Mouse (Mus musculus): ENCODE measurements at regions not wholly inside any gene's neighbourhood (a gene's known extent, or its start where the extent isn't known, plus 50 kb on each side); places are given as distances from the start of the nearest gene placed in this dataset.

DNA sequence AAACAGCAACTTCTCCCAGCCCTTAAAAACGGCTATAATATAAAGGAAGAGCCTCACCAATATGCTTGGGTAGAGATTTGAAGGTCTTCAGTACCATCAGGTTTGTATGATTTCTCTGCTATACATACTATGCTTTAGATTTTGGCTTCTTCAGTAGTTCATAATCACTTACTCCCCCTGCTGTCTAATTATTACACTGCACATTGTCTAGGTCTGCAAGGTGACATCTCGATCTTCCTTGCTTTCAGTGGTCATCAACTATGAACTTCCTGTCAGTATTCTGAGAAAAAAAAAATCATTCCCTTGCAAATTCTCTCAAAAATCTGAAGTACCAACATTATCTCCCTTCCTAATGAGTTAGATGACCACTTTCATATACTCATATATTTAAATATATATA is 225.4 kb upstream of the Galnt5 start:
- DNase-seq (ENCODE audit: low read depth, low spot score), result no peak

DNA sequence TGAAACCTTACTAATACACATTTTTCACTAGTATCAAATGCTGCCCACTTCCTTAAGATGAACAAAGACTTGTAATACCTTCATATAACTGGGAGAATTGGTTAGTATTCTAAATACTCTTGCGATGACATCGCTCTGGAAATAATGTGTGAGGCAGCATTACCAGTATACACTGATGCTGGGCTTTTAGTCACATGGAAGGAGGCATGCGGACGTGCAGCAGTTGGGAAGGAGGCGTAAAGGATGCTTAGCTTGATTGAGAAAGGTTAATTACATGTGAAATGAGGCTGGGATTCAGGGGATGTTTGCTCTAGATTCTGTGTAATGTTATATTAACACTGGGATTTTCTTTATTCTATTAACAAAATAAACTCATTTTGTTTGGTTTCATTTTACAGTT is 221.5 kb upstream of the Galnt5 start:
- DNase-seq (ENCODE audit: low read depth, low spot score), result no peak

DNA sequence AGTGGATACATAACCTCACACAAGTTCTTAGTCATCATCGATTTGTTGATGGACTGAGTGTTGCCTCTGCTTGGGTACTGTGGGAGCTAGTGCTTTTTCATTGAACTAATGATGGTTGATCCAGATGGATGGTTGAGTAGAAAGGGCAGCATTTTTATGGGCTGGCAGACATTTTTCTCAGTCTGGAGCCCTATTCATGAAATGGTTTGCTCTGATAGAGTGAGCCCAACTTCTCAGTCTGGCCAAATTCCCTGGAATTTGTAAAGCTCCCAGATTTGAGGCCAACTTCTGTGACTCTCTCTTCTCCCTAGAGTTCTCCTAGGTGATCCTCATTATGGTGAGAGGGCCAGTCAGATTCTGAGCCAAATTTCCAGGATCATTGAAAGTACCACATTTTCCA is 216.8 kb upstream of the Galnt5 start:
- no peak for DNase-seq (ENCODE audit: low read depth, low spot score)

DNA sequence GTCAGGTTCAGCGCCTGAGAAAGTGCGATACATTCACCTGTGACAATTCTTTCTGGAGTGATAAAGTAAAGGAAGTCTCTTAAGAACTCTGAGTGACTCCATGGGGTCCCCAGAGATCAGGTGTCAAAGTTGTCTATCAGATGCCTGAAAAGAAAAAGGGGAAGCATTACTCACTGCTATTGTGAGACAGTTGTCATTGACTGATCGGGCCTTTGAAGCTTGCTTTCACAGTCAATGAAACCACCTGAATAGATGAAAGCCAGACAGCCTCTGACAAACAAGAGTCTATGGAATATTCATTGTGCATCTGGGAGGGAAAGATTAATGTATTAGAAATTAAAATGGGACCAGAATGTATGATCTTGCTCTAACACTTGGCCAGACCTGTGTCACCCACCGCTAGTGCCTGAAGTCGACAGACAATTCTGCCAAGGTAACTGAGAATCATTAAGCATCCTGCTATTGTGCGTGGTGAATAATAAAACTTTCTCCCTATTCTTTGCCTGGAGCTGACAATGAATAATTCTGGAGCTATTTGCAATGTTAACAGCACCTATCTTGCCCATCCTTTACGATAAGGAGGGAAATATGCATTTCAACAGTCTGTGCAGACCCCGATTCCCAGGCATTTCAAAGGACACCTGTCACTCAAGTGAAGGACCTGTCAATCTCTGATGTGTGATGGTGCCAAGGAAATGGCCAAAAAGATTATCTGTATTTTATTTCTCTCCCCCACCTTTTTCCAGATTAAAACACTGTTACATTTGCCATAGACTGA is 204.0 kb upstream of the Galnt5 start:
- no peak for DNase-seq (ENCODE audit: low read depth, low spot score)

DNA sequence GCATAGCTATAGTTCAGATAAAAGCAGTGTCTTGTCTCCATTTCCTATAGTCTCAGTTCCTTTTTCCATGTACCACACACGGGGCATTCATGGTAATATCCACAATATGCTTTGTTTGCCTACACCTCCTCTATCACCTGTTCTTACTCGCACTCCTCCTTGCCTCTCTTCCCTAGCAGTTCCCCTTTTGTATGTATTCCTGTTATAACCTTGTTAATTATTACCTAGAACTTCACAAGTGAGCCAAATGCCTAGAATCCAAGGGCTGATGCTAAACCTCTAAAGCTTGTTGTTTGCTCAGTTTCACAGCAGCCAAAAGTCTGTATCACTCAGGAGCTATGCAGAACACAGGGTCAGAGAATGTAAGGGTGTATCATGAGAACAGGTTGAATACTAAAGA is 198.4 kb upstream of the Galnt5 start:
- no peak for DNase-seq (ENCODE audit: low read depth, low spot score)

DNA sequence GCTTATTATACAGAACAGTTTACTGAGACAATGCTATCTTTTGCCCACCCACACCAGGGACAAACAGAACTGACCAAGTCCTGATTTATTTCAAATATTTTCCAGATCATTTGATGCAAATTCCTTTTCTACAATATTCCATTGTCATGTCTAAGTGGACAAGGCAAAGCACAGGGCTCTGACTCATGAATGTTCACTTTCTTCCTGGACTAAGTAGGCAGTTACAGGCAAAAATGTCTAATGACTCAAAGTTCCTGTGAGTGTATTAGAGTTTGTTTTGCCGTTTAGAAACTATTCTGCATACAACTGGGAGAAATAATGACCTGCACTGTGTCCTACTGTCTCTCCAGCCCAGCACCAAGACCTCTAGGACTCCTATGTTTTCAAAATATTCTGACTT is 189.8 kb upstream of the Galnt5 start:
- no peak for DNase-seq (ENCODE audit: low read depth, low spot score)

DNA sequence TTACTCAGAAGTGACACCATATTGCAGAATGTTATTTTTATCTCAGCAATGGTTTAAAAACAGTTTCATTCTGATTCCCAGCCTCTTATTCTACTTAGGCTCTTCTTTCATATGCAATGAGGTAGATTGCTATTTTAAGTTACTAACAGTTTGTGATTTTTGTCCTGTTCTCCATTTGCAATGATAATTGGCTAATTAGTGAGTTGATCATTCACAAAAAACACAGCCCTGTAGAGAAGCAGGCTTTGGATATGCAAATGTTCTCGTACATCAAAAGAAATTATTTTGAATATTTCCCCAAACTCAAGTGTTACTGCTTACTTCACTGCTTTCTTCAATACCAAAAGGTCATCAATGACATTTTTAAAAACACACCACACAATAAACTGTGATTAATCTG is 184.7 kb upstream of the Galnt5 start:
- no peak for DNase-seq (ENCODE audit: low read depth, low spot score)

DNA sequence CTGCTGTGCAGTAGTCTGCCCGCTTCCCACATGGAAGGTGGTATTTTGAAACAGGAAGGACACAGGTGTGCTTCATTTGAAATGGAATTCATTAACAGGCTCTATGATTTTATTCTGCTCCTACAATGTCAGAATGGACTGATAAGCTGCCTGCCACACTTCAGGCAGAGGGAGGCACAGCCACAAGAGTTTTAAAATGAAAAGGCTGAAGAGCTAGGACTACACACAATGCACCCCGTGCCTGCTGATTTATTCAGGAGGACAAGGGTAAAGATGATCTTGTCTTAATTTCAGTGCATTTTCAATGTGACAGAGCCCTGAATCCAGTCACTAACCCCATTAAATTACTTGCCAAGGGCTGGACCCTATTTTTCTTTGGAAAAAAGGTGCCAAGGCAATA is 177.3 kb upstream of the Galnt5 start:
- DNase-seq (ENCODE audit: low read depth, low spot score), result no peak

DNA sequence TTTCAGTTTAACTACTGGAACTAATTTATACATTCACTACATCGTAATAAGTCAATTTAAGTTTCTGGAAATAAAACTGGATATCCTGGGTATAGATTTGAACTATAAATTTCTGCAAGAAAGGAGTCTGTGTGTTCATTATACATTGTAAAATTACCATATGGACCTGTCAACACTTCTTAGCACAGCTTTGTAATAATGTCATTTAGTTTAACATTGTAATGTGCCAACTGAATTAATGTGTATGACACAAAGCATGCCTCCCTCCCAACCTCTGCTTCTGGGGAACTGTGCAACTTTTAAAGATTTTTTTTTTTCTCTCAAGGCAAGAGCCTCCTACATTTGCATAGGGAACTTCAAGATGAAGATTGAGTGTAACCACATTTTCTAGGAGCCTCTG is 176.8 kb upstream of the Galnt5 start:
- DNase-seq (ENCODE audit: low read depth, low spot score), result no peak

DNA sequence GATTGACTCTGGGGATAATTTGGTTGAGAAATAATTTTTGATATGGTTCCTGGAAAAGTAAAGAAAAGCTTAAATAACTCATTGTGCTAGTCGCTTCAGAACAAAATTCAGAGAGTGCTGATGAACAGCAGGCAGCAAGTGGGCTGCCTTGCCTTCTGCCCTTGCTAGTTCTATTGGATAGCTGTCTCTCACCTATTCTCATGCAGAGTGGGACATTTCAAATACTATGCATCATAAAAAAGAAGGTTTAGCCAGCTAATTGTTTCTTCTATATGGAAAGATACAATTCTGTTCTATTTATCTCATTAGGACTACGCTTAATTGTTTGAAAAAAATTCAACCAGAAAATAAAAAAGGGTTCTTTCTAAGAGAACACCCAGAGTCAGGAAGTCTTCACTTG is 169.4 kb upstream of the Galnt5 start:
- no peak for DNase-seq (ENCODE audit: low read depth, low spot score)

DNA sequence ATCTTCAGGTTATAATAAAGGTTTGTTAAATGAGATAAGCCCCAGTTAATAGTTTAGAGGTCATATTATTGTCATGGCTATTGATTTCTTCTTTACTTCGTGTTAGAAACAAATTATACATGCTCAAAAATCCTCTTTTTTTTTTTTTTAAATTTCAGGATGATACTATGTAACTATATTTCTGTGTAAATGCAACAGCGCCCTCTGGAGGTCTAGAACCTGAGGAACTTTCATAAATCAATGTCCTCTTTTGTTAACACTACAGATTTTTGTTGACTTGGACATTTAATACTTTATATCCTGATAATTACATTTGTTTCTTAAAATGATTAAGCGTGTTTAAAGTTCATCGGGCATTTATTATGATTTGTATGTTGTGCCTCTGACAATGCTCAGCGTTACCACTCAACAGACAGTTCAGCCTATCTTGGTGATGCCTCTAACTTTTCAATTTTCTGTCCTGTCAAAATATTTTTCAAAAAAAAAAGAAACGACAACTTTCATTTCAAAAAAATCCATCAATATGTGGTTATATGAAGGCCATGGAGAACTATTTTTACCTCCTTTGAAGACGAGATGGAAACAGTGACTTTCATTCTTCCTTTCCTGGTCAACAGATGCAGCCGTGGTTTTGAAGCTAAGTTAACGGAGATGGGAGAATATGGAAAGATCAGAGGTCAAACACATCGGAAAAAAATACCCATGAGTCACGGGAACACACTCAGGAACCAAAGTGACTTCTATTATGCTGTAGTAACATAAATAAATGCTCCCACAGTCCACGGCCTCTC is 164.9 kb upstream of the Galnt5 start:
- DNase-seq (ENCODE audit: low read depth, low spot score), result peak; percentile 4

DNA sequence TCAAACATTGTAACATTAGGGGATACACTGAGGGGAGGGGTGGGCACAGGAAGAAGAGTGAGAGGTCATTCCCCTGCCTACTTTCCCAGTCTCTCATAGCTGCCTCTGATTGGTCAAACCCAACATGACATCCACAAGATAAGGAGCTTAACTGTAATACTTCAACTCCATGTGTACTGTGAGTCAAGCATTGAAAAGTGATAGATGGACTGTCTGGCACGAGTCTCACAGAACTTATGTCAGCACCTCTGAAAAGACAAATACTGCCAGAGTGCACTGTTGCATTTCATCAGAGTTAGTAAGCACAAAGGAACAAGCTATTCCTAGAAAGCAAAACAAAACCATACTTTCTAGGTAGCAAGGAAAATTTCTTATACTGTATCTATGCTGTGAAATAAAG is 152.5 kb upstream of the Galnt5 start:
- no peak for DNase-seq (ENCODE audit: low read depth, low spot score)

DNA sequence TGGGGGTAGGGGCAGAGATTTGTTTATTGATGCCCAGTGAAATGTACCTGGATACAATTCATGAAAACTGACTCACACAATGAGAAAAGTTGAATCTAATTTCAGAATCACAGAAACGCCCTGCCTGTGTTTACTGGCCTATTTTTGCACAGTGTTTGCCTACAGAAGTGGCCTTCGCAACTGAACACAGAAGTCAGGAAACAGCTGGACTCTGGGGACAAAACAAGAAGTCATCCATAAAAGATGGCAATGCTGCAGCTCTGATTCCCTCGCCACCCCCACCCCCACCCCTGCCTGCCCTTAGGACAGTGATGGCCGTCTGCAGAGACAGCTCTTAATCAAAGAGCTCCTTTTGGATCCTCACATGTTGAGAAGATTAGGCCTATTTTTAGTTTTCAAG is 150.0 kb upstream of the Galnt5 start:
- DNase-seq (ENCODE audit: low read depth, low spot score), result no peak

DNA sequence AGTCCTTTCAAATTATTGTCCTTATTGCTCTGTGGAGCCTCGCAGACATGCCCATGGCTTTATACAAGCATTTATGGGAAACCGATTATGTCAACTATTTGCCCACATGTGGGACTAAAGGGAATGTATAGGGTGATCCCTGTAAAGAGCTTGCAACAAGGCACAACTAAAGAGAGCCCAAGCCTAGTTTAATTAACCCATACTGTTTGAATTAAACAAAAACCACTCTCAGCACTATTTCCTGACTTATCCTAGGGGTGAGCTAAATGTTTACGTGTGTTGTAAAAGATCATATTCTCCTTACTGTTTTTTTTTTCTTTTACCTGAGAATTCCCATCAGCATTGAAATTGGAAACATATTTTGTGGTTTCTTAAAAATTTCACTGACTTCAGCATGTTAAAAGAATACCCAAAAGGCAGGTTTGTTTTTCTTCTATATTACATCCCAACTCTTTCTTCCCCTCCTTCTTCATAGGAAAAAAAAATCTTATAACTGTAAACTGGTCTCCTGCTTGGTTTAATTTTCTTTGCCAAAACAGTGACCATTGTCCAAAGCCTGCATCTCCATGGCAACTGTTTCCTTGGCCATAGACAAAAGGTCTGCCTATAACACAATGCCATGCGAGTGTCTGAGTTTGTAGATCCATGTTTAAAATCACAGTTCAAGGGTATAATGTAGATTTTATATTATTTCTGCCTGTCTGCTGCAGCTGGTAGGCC is 148.2 kb upstream of the Galnt5 start:
- DNase-seq (ENCODE audit: low read depth, low spot score), result no peak

DNA sequence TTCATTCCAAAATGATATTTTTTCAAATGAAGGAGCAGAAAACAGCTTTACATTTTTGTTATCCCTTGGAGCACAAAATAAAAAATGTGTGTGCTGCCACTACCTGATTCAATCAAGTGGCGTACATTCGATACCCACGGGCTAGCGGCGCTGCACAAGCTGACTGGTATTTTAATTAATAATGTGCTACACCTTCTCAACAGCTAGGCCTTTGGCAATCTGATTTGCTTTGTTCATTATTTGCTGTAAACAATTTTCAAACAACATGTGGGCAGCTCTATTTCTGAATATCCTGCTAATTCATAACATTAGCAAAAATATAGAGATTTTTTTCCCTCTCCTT is 147.7 kb upstream of the Galnt5 start:
- no peak for DNase-seq (ENCODE audit: low read depth, low spot score)

DNA sequence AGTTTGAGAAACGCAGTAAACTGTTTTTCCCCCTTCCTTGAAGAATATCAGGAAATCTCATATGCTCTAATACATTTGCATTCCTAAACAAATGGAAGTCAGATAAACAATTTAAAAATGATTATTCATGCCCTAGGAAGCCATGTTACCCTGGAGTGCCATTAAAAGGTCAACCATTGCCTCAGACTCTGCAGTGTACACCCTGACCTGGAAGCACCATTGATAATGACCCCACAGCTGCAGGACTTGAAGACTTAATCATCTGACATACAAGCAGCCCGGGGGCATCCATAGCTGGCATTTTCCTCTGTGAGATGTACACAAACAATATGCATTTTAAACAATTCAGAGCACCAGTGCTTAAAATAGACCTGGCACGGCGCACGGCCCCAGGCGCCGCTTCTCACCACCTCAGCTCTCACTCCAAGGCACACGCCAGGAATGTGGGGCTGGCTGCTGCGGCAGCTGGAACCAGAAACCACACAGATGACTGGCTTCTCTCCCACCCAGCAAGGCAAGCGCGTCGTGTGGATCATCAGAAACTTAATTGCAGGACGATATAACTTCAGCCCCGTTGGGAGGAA is 141.1 kb upstream of the Galnt5 start:
- no peak for DNase-seq (ENCODE audit: low read depth, low spot score)

DNA sequence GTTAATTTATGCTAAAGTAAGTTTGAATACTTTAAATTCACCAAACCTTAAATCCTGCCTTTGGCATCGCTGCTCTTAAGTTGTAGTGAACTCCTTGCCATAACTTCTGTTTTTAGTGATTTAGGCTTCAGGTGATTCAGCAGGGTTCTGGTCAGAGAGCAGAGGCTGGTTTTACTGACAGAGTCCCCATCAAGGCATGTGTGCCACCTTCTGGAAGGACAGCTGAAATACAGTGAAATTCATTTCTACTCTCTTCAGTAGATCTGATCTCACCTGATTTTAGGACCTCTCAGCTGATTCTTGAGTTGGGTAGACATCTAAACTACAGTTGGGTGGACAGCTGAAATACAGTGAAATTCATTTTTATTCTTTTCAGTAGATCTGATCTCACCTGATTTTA is 132.4 kb upstream of the Galnt5 start:
- no peak for DNase-seq (ENCODE audit: low read depth, low spot score)

DNA sequence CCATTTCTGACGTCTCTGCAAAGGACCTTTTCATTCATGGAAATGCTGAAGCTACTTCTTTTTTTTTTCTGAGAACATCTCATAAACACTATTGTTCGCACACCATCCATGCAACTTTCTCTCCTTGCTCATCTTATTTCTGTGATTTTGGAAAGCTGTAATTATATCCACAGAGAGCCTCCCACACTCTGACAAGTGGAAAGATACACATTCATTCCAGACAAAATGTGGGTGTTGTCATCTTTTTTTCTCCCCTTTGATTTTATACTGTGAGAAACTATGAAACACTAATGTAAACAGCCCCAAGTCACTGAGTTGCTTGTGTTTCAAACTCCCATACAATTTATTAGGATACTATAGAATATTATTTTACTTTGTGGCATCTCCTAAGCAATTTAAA is 129.6 kb upstream of the Galnt5 start:
- DNase-seq (ENCODE audit: low read depth, low spot score), result no peak

DNA sequence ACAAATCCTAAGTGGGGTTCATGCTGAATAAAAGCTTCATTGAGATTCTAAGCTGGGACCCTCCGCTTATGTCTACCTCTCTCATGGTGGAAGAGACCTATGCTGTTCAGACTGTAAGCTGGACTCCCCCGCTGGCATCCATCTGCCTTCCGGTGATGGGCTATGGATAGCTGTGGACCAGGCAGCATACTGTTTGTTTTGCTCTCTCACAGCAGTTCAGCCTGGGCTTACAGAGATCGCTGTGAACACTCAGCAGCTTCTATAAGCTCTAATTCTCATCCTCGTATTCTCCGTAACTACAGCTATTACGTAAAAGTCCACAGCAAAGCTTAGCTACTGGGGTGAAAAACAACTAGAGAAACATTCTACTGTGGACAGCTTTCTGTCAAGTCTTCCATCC is 97.5 kb upstream of the Galnt5 start:
- no peak for DNase-seq (ENCODE audit: low read depth, low spot score)

DNA sequence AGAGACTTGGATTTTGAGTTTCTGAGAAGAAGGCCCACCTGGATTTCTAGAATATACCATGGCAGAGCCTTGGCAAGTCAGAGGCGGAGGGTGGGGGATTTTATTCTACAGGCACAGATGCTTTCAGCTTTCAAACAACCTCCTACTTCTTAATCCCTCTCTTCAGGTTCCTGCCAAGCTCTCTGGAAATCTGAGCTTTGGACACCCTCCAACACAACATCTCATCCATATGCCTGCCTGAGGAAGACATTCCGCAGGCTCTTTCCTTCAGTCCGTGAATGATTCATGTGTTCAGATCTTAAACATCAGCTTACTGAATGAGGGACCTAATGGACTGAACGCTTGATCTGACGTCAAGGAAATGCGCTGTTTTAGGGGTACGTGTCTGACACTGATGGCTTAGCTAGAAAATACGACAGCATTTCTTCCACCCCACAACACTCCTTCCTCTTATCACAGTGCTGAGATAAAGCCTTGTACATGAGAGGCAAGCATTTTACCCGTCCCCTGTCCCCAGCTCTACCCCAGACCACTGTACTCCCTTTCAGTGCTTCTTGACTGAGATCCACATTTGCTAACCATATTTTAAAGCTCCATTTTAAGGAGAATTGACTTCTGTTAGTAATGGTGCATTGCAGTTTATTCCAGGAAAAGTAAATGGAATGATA is 97.0 kb upstream of the Galnt5 start:
- DNase-seq (ENCODE audit: low read depth, low spot score), result no peak

DNA sequence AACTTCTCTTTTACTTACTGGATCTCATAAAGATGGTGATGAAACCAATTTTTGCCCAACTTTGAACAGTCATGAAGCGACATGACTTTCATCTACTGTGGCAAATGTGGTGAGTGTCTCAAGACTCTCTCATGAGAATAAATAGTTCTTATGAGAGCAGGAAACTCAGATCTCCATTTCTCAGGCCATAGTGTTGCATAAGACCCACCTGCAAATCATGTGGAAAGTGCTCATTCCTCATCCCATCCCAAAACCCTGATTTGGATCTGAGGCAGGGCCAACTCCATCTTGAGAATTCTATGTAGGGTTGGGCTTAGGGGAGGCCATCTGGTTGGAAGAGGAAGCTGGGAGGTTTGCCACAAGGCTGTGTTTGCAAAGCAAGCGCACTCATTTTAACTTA is 92.5 kb upstream of the Galnt5 start:
- DNase-seq (ENCODE audit: low read depth, low spot score), result no peak

DNA sequence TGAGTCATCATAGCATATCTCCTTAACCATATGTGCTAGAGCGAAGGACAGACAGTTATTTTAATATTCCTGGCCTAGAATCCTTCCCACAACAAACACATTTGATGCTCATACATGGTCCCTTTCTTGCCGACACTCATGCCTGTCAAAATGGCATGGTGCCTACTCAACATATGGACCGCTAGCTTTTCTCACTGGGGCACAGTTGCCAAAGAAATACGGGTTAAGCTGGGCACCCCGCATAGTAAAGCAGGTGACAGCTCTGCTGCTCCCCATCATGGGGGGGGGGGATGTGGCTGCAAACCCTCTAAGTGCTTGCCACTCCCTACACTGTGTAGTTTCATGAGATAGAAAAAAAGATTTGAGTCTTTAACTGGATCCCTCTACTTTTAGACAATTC is 90.7 kb upstream of the Galnt5 start:
- DNase-seq (ENCODE audit: low read depth, low spot score), result no peak
